Mouse (Mus musculus) neural tube, embryonic 14.5 days (tissue): ENCODE measurements around the gene AC109138.7. TPM values are rescaled to one million over a fixed set of nuclear protein-coding genes. Genes with fewer than 3 reads are reported as not detected.
A peak's percentile ranks its signal among the peaks of the same experiment; 100 is the strongest.

Experiments used
- ATAC-seq: fragments of 200-750 bp; cut with Nextera tagmentation; 2 replicates; pipeline ENCODE4 v1.8.0; 2017; ENCODE audit warnings: low read depth, mild to moderate bottlenecking, moderate TSS enrichment, moderate library complexity
- H3K27ac ChIP-seq: fragments of 300-500 bp; sonication (generic); 2 replicates; pipeline ENCODE4 v1.5.1; 2014; ENCODE audit warnings: low read depth, mild to moderate bottlenecking, control low read depth, low read length, moderate library complexity, mixed read lengths
- H3K27me3 ChIP-seq: fragments of 300-500 bp; sonication (generic); 2 replicates; pipeline ENCODE4 v1.6.1; 2014; ENCODE audit warnings: low read length; ENCODE audit not compliant: control insufficient read depth, insufficient read depth
- H3K36me3 ChIP-seq: fragments of 300-500 bp; sonication (generic); 2 replicates; pipeline ENCODE4 v1.6.1; 2014; ENCODE audit warnings: low read length, mixed read lengths; ENCODE audit not compliant: control insufficient read depth, insufficient read depth
- H3K4me1 ChIP-seq: fragments of 300-500 bp; sonication (generic); 2 replicates; pipeline ENCODE4 v1.6.1; 2014; ENCODE audit warnings: low read length; ENCODE audit not compliant: control insufficient read depth, insufficient read depth
- H3K4me2 ChIP-seq: fragments of 300-500 bp; sonication (generic); 2 replicates; pipeline ENCODE4 v1.6.1; 2014; ENCODE audit warnings: mild to moderate bottlenecking, low read depth, low read length, control low read depth
- H3K4me3 ChIP-seq: fragments of 300-500 bp; sonication (generic); 2 replicates; pipeline ENCODE4 v1.5.1; 2014; ENCODE audit warnings: low read depth, low read length, control low read depth, mixed read lengths
- H3K9ac ChIP-seq: fragments of 300-500 bp; sonication (generic); replicated peaks from 2 replicates; pipeline ENCODE4 v1.6.1; 2014; ENCODE audit warnings: low read depth, mild to moderate bottlenecking, control low read depth, low read length, mixed read lengths
- H3K9me3 ChIP-seq: fragments of 300-500 bp; sonication (generic); 2 replicates; pipeline ENCODE4 v1.6.1; 2016; ENCODE audit warnings: low read length; ENCODE audit not compliant: control insufficient read depth
- WGBS: fragments of 180-500 bp; shearing (Covaris S2); extraction: QIAGEN DNeasy Blood & Tissue Kit; methylation state at CpG from one replicate; pipeline ENCODE4 v1.1.7; 2014; 5-methylcytosine and 5-hydroxymethylcytosine counted together
- microRNA-seq: library from miRNA; unstranded; fragments of <30 nt; microRNA quantifications from one replicate; pipeline ENCODE4, GENCODE M21; 2016
- polyA plus RNA-seq: library from polyadenylated mRNA; unstranded; fragments of >200 nt; fragmentation: Nextera tagmentation; extraction: Ambion mirVana; gene quantifications from 2 replicates; pipeline ENCODE4 v1.2.1, GENCODE M21; 2014

Gene AC109138.7
- polyA plus RNA-seq, 1 experiment from 2014 or later: not detected

DNA sequence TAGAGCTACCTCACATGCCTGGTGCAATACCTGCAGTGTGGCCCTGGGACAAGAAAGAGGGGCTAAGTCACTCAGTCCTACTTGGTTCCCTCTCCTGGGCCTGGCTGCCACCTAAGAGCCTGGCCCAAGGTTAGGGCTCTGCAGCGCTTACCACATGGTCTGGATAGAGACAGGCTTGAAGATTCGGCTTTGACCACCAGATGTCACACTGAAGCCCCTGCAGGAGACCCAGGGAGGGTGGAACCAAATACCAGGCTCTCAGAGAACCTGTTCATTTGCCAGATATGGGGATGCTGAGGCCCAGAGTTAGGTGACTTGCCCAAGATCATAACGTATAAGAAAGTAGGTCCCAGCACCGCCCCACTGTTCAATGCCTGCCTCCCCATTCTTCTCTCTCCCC is 51.8 kb downstream of the AC109138.7 start:
- no peak overlapping the region for H3K4me3 ChIP-seq
- WGBS: 59% methylated on average over 4 of the region's 4 CpGs

GRCm38 (mm10) chr19:4268566-4269361 is 54.6 kb downstream of the AC109138.7 start, which contains the start of gene Ssh3:
TSS of gene Ssh3 (minus strand) at chr19:4269180.
- Histone ChIP-seq H3K27me3 (peaks cover 4% of the 10 kb centered on the region; the same call in 1 of the 2 replicates), H3K36me3 (peaks cover 15% of the 10 kb centered on the region; the same call in 1 of the 2 replicates), H3K4me2 (peak within 1 kb of the TSS; percentile 47), H3K9ac (peak within 1 kb of the TSS; percentile 37; the same call in 1 of the 2 replicates), H3K9me3 (no peaks in the 10 kb centered on the region), H3K4me1 (peaks cover 3% of the 10 kb centered on the region; the same call in 1 of the 2 replicates), H3K4me3 (peak within 1 kb of the TSS; percentile 29), H3K27ac (no peak within 1 kb of the TSS)
- 5% methylated on average over 46 of the region's 46 CpGs for WGBS
- 0 out of 2 replicates have a peak, but pooled peaks have one; percentile 41 for ATAC-seq

More for the DNA sequence above, 51.8 kb downstream of the AC109138.7 start:
- H3K27me3 ChIP-seq: peaks cover 4% of the 10 kb centered on the region; the same call in 1 of the 2 replicates
- peaks cover 4% of the 10 kb centered on the region; the same call in 1 of the 2 replicates for H3K36me3 ChIP-seq
- peaks cover 3% of the 10 kb centered on the region; the same call in 1 of the 2 replicates for H3K4me1 ChIP-seq
- H3K27ac ChIP-seq: no peak overlapping the region
- no peak for ATAC-seq
- no peak overlapping the region for H3K9ac ChIP-seq
- no peaks in the 10 kb centered on the region for H3K9me3 ChIP-seq
- no peak overlapping the region for H3K4me2 ChIP-seq

DNA sequence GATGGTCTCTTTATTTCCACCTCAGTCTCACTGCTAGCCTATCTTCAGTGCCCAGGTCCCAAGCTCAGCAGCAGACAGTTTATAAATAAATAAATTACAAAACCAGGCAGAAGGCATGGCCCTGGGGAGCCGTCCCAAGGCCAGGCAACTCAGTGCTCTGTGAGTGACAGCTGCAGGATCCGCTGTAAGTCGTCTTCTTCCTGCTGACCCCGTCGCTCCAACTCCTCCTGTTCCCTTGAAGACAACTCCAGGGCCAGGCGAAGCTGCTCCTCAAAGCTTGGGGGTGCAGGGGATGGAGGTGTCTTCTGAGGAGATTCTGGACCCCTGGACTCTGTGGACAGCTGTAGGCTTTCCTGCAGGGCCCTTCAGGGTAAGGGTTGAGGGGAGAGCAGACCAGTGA is 56.0 kb downstream of the AC109138.7 start:
- Histone ChIP-seq H3K4me2 (no peak overlapping the region), H3K36me3 (peaks cover 15% of the 10 kb centered on the region; the same call in 1 of the 2 replicates), H3K9me3 (no peaks in the 10 kb centered on the region), H3K9ac (no peak overlapping the region), H3K4me1 (peaks cover 3% of the 10 kb centered on the region; the same call in 1 of the 2 replicates), H3K27ac (no peak overlapping the region), H3K4me3 (no peak overlapping the region), H3K27me3 (peaks cover 4% of the 10 kb centered on the region; the same call in 1 of the 2 replicates)
- WGBS: 69% methylated on average over 6 of the region's 6 CpGs
- ATAC-seq: no peak

DNA sequence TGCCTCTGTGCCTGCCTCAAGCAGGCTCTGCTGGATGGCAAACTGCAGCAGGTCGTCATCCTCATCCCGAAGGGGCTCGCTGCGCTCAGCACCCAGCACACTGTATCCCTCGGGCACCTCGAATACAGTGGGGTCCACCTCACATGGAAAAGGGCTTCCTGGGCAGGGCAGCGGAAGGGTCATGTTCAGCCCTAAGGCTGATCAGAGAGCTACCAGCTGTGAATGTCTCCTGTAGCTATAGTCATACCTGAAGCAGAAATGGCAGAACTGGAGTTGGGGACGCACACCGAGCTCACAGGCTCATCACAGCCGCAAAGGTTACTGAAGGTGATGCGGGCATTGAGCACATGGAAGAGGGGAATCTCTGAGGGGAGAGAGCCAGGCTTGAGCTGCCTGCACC is 56.8 kb downstream of the AC109138.7 start:
- Histone ChIP-seq H3K27ac (no peak overlapping the region), H3K9me3 (no peaks in the 10 kb centered on the region), H3K27me3 (peaks cover 4% of the 10 kb centered on the region; the same call in 1 of the 2 replicates), H3K4me1 (peaks cover 3% of the 10 kb centered on the region; the same call in 1 of the 2 replicates), H3K36me3 (peaks cover 15% of the 10 kb centered on the region; the same call in 1 of the 2 replicates), H3K9ac (no peak overlapping the region), H3K4me2 (no peak overlapping the region), H3K4me3 (no peak overlapping the region)
- ATAC-seq: no peak
- WGBS: 94% methylated on average over 11 of the region's 11 CpGs

- no peak overlapping the region for H3K9ac ChIP-seq
- H3K4me1 ChIP-seq: no peaks in the 10 kb centered on the region
- ATAC-seq: no peak
- H3K4me2 ChIP-seq: no peak overlapping the region
- no peak overlapping the region for H3K4me3 ChIP-seq
- H3K36me3 ChIP-seq: no peaks in the 10 kb centered on the region
- WGBS: 90% methylated on average over 1 of the region's 1 CpGs
- no peaks in the 10 kb centered on the region for H3K27me3 ChIP-seq
- no peaks in the 10 kb centered on the region for H3K9me3 ChIP-seq
- H3K27ac ChIP-seq: no peak overlapping the region
Measured at GRCm38 (mm10) chr19:4279487-4279886, 65.3 kb downstream of the AC109138.7 start.

DNA sequence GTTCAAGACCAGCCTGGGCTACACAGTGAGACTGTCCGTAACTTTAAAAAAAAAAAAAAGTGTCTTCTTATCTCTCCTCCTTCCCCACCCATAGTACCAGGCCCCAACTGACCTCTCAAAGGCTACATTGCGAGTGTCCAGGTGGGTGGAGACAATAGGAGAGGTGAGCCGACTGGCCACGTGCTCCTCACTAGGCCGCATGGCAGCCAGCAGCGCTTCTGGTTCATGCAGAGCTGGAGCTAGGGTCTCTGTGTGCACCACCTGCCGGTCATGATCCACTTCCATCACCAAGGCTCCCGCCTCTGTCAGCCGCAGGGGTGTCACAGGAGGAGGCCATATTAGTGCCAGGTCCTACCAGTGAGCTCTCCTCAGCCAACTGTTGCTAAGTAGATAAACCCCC is 66.3 kb downstream of the AC109138.7 start:
- peaks cover 4% of the 10 kb centered on the region; the same call in 1 of the 2 replicates for H3K36me3 ChIP-seq
- no peaks in the 10 kb centered on the region for H3K4me1 ChIP-seq
- no peak overlapping the region for H3K4me3 ChIP-seq
- no peak overlapping the region for H3K9ac ChIP-seq
- H3K9me3 ChIP-seq: no peaks in the 10 kb centered on the region
- no peak for ATAC-seq
- H3K4me2 ChIP-seq: no peak overlapping the region
- H3K27ac ChIP-seq: no peak overlapping the region
- WGBS: 97% methylated on average over 9 of the region's 9 CpGs
- no peaks in the 10 kb centered on the region for H3K27me3 ChIP-seq

Small RNAs within 50 kb of the gene (microRNA-seq; reads per million reads assigned to microRNA genes)
- gene Gm26115 (not detected), gene Mir6985 (not detected)

Other genes starting within 250 kb of the AC109138.7 start
- 0.15 and 0.40 TPM in 2 replicates for gene Aldh3b2, start 242.0 kb upstream of the AC109138.7 start, polyA plus RNA-seq
- 1.6 and 3.0 TPM in 2 replicates for gene Acy3, start 227.8 kb upstream of the AC109138.7 start, polyA plus RNA-seq
- not detected in 2 replicates for gene Tbx10, start 221.6 kb upstream of the AC109138.7 start, polyA plus RNA-seq
- 29.4 and 33.7 TPM in 2 replicates for gene Nudt8, start 213.8 kb upstream of the AC109138.7 start, polyA plus RNA-seq
- gene Gm49405, start 213.7 kb upstream of the AC109138.7 start, polyA plus RNA-seq: 3.8 and 4.9 TPM in 2 replicates
- 6.2 and 6.5 TPM in 2 replicates for gene Doc2g, start 211.0 kb upstream of the AC109138.7 start, polyA plus RNA-seq
- 241 and 262 TPM in 2 replicates for gene Ndufv1, start 201.6 kb upstream of the AC109138.7 start, polyA plus RNA-seq
- gene Gstp1, start 176.4 kb upstream of the AC109138.7 start, polyA plus RNA-seq: 437 and 484 TPM in 2 replicates
- 2.4 TPM in 1 of 2 replicates, not detected in the other for gene Gstp2, start 168.3 kb upstream of the AC109138.7 start, polyA plus RNA-seq
- not detected in 2 replicates for gene Gstp3, start 154.8 kb upstream of the AC109138.7 start, polyA plus RNA-seq
- not detected in 2 replicates for gene Cabp2, start 132.8 kb upstream of the AC109138.7 start, polyA plus RNA-seq
- gene Cdk2ap2, start 117.2 kb upstream of the AC109138.7 start, polyA plus RNA-seq: 78.3 and 81.1 TPM in 2 replicates
- gene Pitpnm1, start 114.4 kb upstream of the AC109138.7 start, polyA plus RNA-seq: 65.1 and 76.5 TPM in 2 replicates
- gene Aip, start 88.5 kb upstream of the AC109138.7 start, polyA plus RNA-seq: 98.8 and 110 TPM in 2 replicates
- gene Gpr152, start 74.6 kb upstream of the AC109138.7 start, polyA plus RNA-seq: not detected in 2 replicates
- 0.13 and 0.31 TPM in 2 replicates for gene Cabp4, start 70.3 kb upstream of the AC109138.7 start, polyA plus RNA-seq
- gene Coro1b, start 65.7 kb upstream of the AC109138.7 start, polyA plus RNA-seq: 86.9 and 105 TPM in 2 replicates
- gene Ptprcap, start 60.8 kb upstream of the AC109138.7 start, polyA plus RNA-seq: 0.51 and 1.0 TPM in 2 replicates
- gene Rps6kb2, start 51.0 kb upstream of the AC109138.7 start, polyA plus RNA-seq: 40.9 and 45.1 TPM in 2 replicates
- gene Carns1, start 38.9 kb upstream of the AC109138.7 start, polyA plus RNA-seq: 3.0 and 6.1 TPM in 2 replicates
- gene Tbc1d10c, start 23.1 kb upstream of the AC109138.7 start, polyA plus RNA-seq: 0.79 and 1.1 TPM in 2 replicates
- 574 and 606 TPM in 2 replicates for gene Ppp1ca, start 22.3 kb upstream of the AC109138.7 start, polyA plus RNA-seq
- gene Rad9a, start 12.7 kb upstream of the AC109138.7 start, polyA plus RNA-seq: 23.0 and 23.7 TPM in 2 replicates
- 0.78 and 1.5 TPM in 2 replicates for gene Clcf1, start 119 bp upstream of the AC109138.7 start, polyA plus RNA-seq
- 21.1 and 22.6 TPM in 2 replicates for gene Pold4, start 17.5 kb downstream of the AC109138.7 start, polyA plus RNA-seq
- gene Ssh3, start 54.8 kb downstream of the AC109138.7 start, polyA plus RNA-seq: 12.2 and 14.0 TPM in 2 replicates
- 50.7 and 62.9 TPM in 2 replicates for gene Ankrd13d, start 68.8 kb downstream of the AC109138.7 start, polyA plus RNA-seq
- 33.0 and 34.3 TPM in 2 replicates for gene Grk2, start 91.9 kb downstream of the AC109138.7 start, polyA plus RNA-seq
- 39.1 and 46.3 TPM in 2 replicates for gene Kdm2a, start 183.9 kb downstream of the AC109138.7 start, polyA plus RNA-seq
- 2.6 and 6.1 TPM in 2 replicates for gene Rhod, start 225.1 kb downstream of the AC109138.7 start, polyA plus RNA-seq